Mouse (Mus musculus) v-Abl transformed pro-B cells (cell line): ENCODE results near the gene Zfp335.
"Not testable (repeated sequence)": the region's sequence is repeated elsewhere in the genome, so short reads cannot be mapped to it uniquely, and the experiment has no call there.

Experiments used
- in situ Hi-C, 2 experiments: fragments of 400-800 bp; cut with MboI; formaldehyde crosslinking; loops; one replicate each; pipeline ENCODE4 v1.15.1; 2025; ENCODE audit not compliant: unreplicated experiment in 2 of 2

Zfp335 gene

DNA sequence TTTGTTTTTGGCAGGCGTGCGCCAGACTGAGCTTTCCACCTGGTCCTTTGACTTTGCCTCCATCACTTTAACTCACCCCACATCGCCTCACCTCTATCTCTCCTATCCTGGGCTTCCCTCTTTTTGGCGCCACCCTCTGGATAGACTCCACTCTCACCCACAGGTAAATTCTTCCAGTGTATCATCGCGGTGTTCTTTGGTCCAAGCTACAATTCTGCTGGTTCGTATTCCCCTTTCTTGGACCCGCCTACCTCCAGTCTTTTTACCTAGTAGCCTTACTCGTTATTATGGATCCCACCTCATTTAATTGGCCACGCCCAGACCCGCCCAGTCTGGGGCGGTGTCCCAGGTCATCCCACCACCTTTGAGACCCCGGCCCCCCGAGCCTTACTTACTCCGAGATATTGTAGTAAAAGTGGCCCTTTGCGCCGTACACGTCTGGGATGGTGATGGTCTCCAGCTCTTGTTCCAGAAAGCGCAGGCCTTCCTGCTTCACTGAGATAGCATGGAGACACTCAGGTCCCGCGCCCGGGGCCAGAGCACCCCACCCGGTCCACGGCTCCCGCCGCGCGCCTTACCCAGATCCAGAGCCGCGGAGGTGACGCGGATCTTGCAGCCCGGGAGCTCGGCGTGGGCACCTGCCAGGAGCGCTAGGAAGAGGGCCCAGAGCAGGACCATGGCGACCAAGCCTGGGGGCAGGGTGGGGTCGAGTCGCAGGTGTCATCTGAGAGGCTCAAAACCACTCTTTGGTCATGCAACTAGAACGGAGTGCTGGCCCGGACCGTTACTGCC lies 55.1 kb downstream of the Zfp335 start:
- in situ Hi-C loops, result no loop called here

GRCm38 (mm10) chr2:164855572-164855971 lies 56.0 kb downstream of the Zfp335 start:
- in situ Hi-C loops, result not testable (repeated sequence)

GRCm38 (mm10) chr2:164850061-164850460 lies 61.5 kb downstream of the Zfp335 start:
- in situ Hi-C loops, result no loop called here

DNA sequence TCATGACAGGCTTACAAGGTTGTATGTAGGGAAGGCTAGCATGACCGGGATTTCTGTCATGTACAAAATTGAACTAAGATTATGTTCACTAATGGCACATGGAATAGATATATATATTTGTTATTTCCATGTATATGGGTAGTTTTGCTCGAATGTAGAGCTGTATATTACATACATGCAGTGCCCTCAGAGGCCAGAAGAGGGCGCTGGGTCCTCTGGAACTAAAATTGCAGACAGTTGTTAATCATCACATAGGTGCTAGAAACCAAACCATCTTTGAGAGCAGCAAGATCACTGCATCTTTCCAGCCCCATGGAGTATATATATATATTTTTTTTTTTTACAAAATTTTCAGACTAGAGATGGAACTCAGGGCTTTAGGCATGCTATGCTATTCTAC lies 65.8 kb downstream of the Zfp335 start:
- in situ Hi-C loops, result no loop called here
